Mouse (Mus musculus) spleen, adult 10 weeks (tissue): ENCODE measurements around the gene Pramef12. TPM values are rescaled to one million over a fixed set of nuclear protein-coding genes. Genes with fewer than 3 reads are reported as not detected.

ENCODE experiments used
- polyA plus RNA-seq: library from polyadenylated mRNA; stranded (reverse); fragments of 350-450 nt; fragmentation: Illumina TruSeq; extraction: RNeasy Lipid Tissue Mini Kit (QIAGEN cat#74804); gene quantifications from one replicate; pipeline ENCODE4 v1.2.3, GENCODE M21; 2015; ENCODE audit warnings: low replicate concordance; ENCODE audit not compliant: insufficient read depth

Pramef12 gene
- polyA plus RNA-seq, result not detected

GRCm38 (mm10) chr4:144408290-144408689 lies at the start of gene Pramef12:
Pramef12 (minus strand) TSS chr4:144408464.

GRCm38 (mm10) chr4:144453217-144453616 lies 45.0 kb upstream of the Pramef12 start, which contains the start of gene Gm9944:
Gm9944 (minus strand) TSS chr4:144453317.

DNA sequence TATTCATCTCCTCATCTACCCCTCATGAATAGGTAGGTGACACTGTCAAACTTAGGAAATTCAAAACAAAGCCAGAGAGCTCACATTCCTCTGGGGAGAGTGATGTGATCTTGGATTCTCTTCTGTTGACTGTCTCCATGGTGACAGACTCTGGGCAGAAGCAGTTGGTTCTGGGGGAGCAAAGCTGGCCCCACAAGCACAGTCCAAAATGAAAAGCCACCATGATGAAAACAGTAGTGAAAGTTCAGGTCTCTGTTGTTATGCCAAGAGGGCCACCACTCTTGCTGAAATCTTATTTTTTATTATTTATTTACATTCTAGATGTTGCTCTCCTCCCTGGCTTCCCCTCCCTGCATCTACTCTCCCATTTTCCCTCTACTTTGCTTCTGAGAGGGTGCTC lies 30.4 kb upstream of the Pramef12 start, which contains the start of gene 1700012P22Rik:
Gene 1700012P22Rik, minus strand, starts transcription at position 101 of the 400 bp plus-strand sequence.

DNA sequence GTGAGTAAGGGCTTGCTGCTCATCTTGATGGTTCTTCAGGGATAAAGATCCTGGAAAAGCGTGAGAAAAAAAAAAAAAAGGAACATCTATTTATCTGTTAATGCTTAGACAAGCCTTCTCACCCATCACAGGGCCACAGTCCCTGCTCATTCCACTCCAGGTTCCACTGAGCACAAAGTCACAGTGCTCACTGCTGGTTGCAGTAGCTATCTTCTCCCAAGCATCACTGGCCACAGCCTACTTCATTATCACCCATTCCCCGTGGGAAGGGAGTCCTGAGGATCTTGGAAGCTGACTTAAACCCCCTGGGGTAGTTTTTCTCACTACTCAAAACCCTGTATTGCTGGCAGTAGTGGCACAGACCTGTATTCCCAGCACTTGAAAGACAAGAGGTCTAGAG lies 30.4 kb downstream of the Pramef12 start, which contains the start of gene Pramef20:
Gene Pramef20, minus strand, starts transcription at position 23 of the 400 bp plus-strand sequence.

DNA sequence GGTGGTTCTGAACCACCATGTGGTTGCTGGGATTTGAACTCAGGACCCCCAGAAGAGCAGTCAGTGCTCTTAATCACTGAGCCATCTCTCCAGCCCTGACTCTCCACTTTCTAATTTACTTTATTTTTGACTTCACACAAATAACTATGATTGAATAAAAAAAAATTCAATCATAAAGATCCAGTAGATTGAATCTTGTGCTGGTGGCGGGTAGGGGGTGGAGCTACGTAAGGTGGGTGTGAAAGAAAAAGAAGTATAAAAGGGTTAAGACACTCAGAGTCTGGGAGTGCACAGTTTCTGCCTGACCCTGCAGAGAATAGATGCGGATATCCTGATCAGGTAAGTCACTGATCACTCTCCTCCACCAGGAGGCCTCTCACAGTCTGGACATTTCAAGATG lies 50.6 kb downstream of the Pramef12 start, which contains the start of gene Gm13119:
Gene Gm13119, plus strand, starts transcription at position 301 of the 400 bp plus-strand sequence.

Other genes with a start within 250 kb of the Pramef12 start
- not detected for gene Oog3, start 245.8 kb downstream of the Pramef12 start, polyA plus RNA-seq
- not detected for gene Oog2, start 217.7 kb downstream of the Pramef12 start, polyA plus RNA-seq
- not detected for gene C87977, start 195.1 kb downstream of the Pramef12 start, polyA plus RNA-seq
- gene Pramel5, start 128.0 kb downstream of the Pramef12 start, polyA plus RNA-seq, result not detected
- gene Gm13128, start 78.2 kb downstream of the Pramef12 start, polyA plus RNA-seq, result not detected
- not detected for gene Gm13119, start 50.5 kb downstream of the Pramef12 start, polyA plus RNA-seq
- not detected for gene Pramef20, start 30.5 kb downstream of the Pramef12 start, polyA plus RNA-seq
- gene 1700012P22Rik, start 30.3 kb upstream of the Pramef12 start, polyA plus RNA-seq, result not detected
- not detected for gene Gm9944, start 44.9 kb upstream of the Pramef12 start, polyA plus RNA-seq
- not detected for gene Aadacl3, start 55.3 kb upstream of the Pramef12 start, polyA plus RNA-seq
- gene 9430007A20Rik, start 111.4 kb upstream of the Pramef12 start, polyA plus RNA-seq, result not detected
- not detected for gene Gm13124, start 156.7 kb upstream of the Pramef12 start, polyA plus RNA-seq
- not detected for gene Aadacl4, start 205.2 kb upstream of the Pramef12 start, polyA plus RNA-seq